Mouse (Mus musculus): ENCODE data around the gene Col1a2. TPM values are rescaled to one million over a fixed set of nuclear protein-coding genes. Genes with fewer than 3 reads are reported as not detected.
A peak's percentile ranks its signal among the peaks of the same experiment; 100 is the strongest.

The Col1a2 gene
- total RNA-seq, 1 experiment from 2014 or later = 287 TPM

DNA sequence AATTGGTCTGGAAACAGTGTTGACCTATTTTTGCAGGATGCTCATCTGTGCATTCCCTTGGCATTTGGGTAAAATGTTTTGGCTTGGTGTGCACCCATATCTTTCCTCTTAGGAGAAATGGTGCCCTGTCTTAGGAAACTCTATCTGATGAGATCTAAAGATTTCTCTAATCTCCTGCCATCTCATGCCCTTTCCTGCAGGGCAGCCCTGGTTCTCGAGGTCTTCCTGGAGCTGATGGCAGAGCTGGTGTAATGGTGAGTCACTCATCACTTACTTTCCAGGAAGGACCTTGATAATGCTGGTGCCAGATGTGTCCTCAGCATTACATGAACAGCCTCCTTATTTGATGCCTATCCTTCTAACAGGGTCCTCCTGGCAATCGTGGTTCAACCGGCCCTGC, 16.4 kb downstream of the Col1a2 start:
- peak; percentile 51 for DNase-seq

DNA sequence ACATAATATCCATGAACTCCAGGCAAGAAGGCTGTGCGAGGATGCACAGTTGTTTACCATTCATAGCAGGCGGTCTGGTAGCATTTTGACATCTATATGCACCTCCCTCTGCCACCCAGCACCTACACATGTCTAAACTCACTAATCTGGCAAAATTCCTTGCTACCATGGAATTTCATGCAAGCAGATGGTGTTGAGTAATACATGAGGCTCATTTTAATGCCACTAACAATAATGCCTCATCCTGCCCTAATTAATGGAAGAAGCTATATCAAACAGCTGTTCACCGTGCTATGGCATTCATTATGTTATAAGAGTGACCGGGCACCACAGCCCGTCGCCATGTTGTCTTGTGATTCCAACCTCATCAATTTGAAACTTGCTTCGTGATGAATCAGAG, 23.8 kb downstream of the Col1a2 start:
- no peak for DNase-seq

DNA sequence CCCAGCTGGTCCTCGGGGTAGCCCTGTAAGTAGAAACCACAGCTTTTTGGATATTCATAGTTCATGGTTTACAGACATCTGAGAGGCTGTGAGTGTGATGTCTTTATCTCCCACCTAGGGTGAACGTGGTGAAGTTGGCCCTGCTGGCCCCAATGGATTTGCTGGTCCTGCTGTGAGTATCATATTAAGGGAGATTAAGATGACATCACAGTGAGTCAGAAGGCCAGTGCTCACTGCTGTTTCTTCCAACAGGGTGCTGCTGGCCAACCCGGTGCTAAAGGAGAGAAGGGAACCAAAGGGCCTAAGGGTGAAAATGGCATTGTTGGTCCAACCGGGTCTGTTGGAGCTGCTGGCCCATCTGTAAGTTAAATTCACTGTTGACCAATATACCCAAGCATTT, 26.4 kb downstream of the Col1a2 start:
- no peak for DNase-seq

DNA sequence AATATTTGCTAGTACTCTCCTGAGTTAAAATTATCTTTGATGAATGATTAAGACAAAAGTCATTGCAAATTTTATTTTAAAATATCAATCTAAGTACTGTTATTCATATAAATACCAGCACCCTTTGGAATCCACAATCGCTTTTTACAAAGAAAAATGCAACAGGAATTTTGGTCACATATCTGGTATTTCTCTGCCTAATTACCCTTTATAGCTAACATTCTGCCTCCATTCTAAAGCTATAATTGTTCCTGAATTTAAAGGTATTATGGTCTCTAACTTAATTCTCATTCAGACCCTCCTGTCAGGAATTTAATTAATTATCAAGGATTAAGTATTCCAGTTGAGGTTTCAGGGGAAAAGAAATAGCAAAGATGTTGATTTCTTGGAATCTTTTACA, 28.3 kb downstream of the Col1a2 start:
- DNase-seq = no peak

DNA sequence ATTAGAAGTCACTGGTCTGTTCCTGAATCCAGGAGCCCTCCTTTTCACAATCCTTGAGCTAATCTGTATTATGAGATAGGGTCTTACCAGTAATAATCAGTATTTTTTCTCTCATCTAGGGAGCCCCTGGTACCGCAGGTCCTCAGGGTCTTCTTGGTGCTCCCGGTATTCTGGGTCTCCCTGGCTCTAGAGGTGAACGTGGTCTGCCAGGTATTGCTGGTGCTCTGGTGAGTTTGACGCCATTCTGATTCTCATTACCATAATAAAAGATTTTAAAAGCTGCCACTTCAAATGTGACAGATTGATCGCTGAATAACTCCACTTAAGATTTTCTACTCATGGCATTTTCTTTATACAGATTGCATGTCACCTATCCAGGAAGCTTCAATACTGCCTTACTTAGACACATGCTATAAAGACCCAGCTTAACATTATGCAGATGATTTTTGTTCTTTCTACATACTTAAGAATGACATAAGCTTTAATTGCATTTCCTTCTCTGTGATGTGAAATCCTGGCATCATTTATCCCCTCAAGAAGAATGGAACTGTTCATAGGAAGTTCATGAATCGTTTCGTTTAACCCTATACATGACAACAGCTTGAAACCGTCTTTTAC, 30.0 kb downstream of the Col1a2 start:
- DNase-seq = no peak

DNA sequence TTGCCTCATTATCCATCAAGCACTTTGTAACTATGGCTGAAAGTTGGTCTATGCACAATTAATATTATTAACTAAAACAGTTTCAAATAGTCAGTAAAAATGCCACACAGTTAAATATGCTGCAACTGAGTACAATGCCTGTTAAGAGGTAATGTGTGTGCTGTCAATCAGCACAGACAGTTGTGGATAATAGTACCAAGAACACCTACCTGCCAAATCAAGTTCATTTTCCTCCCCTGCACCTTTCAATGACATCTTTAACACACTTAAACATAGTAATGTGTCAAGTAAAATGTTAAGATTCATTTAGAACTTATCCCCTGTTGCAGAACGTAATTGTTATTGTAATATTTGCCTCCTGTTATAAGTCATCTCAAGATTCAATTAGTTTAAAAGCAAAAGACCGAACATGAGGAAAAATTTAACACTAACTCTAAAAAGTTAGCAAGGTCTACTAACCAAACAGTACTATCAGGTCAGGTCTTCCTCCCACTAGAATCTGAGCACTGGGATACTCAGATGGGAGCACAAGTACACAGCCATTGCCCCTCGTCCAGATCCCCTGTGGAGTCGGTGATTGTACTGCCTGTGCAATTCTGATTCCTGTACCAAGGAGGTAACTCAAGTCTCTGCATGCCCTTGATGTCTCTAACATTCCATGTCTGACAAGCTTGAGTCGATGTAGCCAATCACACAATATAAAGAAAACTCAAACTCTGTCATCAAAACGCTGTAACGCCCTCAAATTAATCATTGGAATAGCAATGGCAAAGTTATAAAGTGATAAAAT, 37.5 kb downstream of the Col1a2 start:
- DNase-seq = no peak

DNA sequence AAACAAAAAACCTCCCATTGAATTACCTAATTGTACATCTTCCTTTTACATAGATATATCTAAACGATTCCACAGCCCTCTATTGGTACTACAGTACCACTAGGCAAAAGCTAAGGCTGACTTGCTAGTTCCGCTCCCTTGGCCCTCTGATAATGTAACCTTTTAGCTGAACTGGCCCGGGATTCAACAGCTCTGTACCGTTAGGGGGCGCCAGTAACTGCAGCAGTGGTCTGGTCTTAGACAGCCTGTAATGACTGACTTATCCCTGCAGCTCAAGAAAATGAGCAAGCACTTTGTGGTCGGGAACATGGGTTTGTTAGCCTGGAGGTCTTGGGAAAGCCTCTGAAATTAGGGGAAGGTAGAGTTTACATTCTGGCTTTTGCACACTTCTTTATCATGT, 39.9 kb downstream of the Col1a2 start:
- peak; percentile 50 for DNase-seq

DNA sequence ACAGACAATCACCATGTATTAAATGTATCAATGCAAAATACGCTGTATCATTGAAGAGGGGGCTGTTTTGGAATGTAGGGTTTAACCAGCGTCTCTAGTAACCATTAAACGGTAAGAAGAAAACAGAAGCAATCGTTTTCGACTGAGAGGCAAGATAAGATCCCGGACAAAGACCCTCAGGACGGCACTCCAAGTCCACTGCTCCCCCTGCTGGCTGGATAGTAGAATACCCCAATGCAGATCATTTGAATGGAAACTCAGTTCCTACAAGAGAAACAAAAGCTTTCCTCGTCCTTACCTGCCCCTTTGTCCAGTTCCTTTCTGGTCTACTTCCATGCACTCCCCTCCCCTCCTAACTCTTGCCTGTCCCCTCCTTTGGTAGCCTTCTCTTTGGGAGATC, 41.1 kb downstream of the Col1a2 start:
- DNase-seq = peak; percentile 81

DNA sequence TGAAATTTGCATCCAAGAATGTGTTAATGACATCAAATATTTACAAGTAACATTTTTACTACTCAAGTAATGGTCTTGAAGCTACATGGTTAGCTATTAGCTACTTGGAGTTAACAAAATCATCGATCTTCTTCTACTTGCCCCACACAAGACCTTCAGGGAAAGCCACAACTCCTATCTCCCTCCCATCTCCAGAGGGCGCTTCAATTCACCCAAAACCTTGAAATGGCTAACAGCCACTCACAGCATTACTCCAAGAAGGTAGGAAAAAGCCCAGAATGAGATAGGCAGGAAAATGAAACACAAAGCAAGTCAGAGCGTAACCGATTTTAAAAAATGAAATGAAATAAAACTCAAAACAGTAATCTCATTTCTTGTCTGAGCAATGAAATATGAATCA, 44.3 kb downstream of the Col1a2 start:
- peak; percentile 55 for DNase-seq

DNA sequence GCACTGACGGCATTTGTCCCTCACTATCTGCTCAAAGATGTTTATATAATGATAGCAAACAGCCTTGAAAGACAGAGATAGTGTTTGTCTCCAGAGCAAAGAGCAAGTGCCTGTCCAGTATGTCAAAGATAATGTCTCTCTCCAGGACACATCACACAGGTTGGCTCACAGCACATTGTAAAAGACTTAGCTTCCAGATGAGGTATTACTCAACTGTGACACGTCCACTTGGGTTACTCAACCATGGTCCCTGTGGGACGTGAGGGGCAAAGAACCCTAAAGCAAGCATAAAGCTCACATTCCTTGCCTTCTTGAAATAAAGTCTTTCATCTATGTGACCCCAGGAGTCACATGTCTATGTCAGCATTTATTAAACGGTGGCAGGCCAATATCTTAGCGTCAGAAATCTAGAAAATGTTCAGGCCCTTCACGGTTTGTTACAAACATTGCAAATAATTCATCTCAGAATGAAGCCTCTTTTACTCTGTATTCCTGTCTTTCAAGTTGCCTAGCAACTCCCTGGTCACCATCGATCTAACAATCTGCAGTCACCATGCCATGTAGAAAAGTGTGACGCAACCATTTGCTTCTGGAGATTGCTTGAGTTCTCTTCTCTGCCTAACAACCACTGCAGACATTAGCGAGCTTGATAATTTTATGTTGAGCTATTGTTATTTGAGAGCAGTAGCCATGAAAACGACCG, 45.4 kb downstream of the Col1a2 start:
- DNase-seq = no peak

DNA sequence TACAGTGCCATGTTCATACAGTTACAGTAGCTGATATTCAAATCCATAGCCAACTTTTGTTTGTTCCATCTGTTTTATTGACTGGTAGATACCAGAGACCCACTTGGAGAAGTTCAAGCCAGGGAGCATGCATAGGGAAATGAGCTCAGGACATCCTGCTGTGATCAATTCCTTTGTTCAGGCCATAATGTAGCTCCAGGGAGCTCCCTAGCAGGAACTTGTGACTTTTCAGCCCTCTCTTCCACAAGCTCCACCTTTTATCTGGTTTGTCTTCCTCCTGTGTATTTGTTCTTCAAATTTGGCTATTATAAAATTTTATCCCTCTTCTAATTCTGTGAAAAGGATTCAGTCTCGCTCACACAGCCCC, 45.9 kb downstream of the Col1a2 start:
- no peak for DNase-seq

DNA sequence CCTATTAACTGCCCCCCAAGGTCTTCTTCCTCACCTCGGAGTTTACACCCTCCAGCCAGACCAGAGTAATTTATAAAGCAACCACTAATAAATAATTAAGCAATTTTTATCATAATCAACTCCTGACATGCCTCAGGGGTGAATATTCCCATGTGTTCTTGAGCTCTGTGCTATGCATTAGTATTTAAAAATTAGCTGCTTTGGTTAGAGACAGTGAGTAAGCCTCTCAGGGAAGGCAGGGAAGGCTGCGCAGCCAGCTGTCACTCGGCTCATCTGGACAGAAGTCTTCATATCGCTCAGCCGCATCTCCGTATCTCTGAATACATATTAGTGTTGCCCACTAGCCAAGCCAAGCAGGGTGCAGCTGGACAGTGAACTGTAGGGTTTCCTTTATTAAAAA, 50.8 kb downstream of the Col1a2 start:
- DNase-seq = no peak

DNA sequence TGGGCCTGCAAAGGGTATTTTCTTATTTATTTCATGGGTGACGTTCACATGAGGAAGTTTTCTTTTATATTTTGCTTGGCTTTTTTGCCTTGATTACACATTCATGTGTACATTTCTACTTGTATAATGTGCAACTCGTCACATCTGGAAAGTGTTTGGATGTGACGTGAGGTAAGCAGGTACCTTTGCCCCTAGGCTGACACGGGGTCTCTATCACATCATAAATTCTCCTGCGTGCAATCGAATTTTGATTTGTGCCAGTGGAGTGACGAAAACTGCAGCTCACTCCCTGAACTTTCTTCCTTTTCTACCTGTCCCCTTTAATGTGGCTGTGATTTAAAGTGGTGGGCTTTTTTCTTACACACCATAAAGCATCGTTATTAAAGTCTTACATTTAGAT, 52.5 kb downstream of the Col1a2 start:
- no peak for DNase-seq

DNA sequence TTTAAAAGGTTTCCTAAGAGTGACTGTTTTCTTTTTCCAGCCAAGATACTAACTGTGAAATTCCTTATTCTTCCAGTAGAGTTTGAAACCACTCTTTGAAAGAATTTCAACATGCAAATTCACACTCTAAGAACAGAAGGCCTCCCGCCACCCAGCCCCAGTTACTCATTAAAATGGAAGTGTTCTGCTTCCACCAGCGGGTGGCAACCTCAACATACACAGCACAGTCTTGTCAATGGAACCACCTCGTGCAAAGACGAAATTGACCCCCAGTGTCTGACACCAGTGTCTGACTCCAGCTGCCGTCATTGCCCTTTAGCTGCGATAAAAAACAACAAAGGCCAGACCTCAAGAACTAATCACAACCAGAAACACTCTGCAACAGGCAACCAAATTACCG, 53.1 kb downstream of the Col1a2 start:
- peak; percentile 68 for DNase-seq

DNA sequence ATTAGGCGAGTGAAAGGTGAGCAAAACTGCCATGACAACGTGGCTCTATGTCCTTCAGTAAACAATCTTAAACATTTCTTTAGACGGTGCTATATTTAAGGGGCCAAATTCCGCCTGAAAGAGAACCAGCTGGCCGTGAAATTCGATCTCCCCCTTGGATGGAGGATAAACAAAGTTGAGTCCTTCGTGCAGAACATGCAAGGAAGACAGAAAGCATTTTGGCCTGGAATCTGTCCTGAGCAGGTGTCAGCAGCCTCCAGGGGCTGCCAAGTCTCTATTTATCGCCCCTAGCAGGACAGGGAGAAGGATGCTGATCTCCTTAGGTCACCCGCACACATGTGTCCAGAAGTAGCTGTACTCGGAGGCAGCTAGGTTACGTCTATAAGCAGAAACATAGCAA, 56.5 kb downstream of the Col1a2 start:
- no peak for DNase-seq

DNA sequence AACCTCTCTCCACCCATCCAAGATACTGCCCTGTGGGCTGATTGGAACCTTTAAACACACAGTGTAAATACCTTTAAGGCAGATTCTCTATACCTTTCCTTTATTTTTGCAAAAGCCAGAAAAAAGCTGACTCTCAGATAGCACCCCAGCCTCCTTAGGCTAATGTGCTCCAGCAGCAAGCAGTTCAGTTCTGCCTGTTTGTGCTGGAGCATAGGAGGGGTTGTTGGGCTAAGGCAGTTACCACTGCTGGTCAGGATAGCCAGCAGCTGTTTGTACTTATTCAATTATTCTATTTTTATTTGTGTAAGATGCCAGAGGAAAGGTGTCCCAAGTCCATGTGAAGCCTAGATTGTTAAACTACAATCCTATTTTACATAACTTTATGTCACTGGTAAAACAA, 57.0 kb downstream of the Col1a2 start:
- DNase-seq = no peak

DNA sequence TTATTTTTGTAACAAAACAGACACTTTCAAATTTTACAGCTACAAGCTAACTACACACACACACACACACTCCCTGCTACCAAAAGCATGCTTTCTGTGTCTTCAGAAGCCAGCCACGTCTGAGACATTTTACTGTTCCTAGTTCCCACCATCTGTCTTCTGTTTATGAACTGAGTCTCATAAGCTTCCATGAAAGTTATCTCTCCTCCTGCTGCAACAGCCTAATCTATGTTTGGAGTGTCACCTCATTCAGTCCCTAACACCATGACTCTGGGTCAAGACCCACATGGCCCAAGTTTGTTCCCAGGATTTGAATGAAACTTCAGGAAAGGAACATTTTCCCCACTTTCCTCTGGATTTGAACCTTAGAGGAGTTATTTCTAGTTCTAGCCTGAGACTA, 57.8 kb downstream of the Col1a2 start:
- DNase-seq = no peak

DNA sequence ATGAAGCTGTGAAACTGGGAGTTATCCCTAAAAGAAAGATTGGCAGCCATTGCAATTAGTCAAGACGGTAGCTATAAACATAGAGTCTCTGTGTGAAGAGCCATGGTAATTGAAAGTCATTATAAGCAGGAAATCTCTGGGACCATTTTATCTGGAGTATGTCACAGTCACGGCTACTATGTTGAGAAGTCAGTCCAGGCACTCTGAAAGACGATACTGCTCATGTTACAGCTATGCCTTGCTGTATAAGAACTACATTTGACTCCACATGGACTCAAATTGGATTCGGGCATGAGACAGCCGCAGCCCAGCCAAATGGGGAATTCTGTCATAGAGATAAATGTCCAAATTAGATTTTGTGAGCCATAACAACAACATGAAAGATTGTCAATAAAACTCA, 58.9 kb downstream of the Col1a2 start:
- DNase-seq = no peak

DNA sequence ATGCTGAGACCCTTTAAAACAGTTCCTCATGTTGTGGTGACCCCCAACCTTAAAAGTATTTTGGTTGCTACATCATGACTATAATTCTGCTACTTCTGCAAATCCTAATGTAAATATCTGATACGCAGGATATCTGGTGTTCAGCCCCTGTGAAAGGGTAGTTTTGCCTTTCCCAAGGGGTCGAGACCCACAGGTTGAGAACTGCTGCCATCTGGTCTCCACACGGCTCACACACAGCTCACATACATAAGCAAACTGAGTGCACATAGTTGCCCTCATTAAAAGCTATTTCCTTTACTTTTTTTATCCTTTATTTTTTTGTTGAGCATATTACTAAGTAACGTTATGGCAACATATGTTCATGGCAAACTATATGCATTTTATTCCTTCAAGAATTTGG, 65.8 kb downstream of the Col1a2 start:
- DNase-seq = no peak

DNA sequence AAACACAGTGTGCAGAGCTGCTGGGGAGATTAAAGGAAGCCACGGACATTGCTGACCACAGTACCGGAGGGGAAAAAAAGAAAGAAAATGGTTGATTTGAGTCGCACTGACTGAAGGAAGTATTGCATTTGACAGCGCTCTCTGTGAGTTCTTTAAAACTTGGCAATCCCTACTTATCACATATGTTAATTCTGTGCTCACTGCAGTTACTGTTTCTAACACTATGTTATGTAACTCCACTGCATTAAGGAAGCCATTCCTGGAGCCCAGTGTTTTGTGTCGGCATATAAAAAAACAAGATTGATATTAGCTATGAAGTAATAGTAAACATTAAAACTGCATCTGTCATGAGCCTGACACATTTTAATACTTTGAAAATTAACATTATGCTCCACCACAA, 73.1 kb downstream of the Col1a2 start:
- DNase-seq = no peak

DNA sequence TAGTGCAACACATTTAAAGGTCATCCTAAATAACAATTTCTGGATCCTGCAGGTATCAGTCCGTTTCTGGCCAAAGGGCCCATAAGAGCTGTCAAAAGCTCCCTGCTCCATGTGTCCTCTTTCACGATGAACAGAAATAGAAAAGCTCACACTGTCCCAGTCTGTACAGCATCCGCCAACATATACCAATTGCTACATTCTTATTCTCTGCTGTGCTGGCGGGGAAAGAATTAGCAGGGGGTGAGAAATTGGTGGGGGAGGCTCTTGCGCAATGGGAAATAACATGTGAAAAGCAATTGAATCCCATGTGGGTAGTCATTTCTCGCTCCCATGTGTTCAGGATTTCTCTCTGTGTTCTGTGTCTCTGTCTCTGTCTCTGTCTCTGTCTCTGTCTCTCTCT, 73.7 kb downstream of the Col1a2 start:
- no peak for DNase-seq

DNA sequence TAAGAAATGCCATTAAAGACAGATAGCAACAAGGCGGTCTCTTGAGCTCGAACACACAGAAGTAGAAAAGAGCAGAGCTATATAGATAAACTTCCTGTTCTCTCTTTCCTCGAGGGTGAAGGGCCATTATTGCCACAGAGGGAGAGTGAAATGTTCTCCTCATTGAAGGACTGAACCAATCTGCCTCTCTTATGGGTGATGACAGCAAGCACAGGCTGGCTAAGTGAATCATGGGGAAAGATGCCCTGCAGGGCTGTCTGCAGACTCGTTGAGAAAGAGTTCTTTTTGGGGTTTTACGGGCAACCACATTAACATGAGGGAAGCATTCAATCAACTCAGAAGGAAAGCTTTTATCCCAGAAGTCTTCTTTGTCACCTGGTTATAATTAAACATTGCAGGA, 75.0 kb downstream of the Col1a2 start:
- DNase-seq = no peak

DNA sequence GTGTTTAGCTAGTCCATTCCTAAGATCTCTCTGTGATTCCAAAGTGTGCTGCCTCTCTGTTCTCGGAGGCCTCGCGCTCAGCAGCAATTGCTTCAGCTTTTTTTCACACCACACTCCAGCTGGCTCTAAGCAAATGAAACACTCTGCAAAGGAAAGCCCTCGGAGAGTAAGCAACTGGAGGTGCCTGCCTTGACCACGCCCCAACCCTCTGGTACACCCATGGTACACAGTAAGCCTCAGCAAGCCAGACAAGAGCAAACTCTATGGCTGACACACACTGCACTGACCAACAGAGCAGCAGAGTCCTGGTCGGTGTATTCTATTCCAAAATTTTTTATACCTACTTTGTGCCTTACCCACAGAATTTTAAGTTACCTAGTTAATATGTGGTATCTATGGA, 78.9 kb downstream of the Col1a2 start:
- DNase-seq = no peak

DNA sequence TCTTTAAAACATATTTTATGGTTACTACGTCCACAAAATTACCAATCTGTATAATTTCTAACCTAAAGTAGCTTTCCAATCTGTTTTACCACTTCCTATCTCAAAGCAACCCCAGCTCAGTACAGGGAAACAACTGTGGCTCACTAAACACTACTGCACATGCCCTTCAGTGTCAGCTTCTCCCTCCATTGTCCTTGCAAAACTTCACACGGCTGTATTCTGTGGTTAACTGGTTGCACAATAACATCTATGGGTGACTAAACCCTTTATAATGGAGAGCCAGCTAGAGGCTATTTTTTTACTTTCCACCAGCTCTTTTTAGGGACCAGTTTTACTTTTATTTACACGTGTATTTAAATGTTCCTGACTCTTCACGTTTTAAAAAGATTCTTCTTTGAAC, 83.3 kb downstream of the Col1a2 start:
- peak; percentile 35 for DNase-seq
